Mouse (Mus musculus): ENCODE results near the gene Hebp1. TPM values are rescaled to one million over a fixed set of nuclear protein-coding genes. Genes with fewer than 3 reads are reported as not detected.

The Hebp1 gene
- polyA plus RNA-seq, 1 experiment from 2014 or later = 94.2 TPM

DNA sequence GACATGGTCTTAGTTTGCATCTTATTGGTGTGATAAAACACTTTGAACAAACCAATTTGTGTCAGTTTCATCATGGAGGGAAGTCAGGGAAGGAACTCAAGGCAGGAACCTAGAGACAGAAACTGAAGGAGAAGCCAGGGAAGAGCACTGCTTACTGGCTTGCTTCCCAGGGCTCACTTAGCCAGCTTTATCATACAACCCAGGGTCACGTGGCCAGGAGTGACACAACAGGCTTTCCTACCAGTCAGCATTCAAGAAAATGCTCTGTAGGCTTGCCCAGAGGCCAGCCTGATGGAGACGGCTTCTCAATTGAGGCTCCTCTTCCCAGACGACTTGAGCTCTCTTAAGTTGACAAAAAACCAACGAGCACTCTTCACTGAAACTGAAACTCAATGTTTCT lies 2.9 kb downstream of the Hebp1 start:
- 65% methylated on average over 4 of the region's 4 CpGs for WGBS (ENCODE audit: insufficient replicate concordance)
- ATAC-seq (no peak), DNase-seq (no peak)
- no peak overlapping the region for H3K4me3 ChIP-seq (ENCODE audit: low read depth, low read length)
- no peaks in the 10 kb centered on the region for H3K9me3 ChIP-seq (ENCODE audit: low read length)
- TF ChIP-seq CTCF (IDR thresholded peaks at IDR 0.05; ENCODE audit: low read depth) (no peak), EP300 (IDR thresholded peaks at IDR 0.05; ENCODE audit: low read depth) (no peak)
- H3K27me3 ChIP-seq (ENCODE audit: insufficient read depth, low read length) = no peaks in the 10 kb centered on the region
- peak overlapping the region; percentile 58; the same call in 1 of the 2 replicates for H3K27ac ChIP-seq (ENCODE audit: low read depth)
- peak overlapping the region; percentile 82 for H3K4me2 ChIP-seq (ENCODE audit: low read depth, low read length)
- no peaks in the 10 kb centered on the region for H3K36me3 ChIP-seq (replicated peaks; ENCODE audit: insufficient read depth, low read length)
- no peak overlapping the region for H3K9ac ChIP-seq (replicated peaks)
- H3K4me1 ChIP-seq (ENCODE audit: insufficient read depth) = peaks cover 28% of the 10 kb centered on the region

DNA sequence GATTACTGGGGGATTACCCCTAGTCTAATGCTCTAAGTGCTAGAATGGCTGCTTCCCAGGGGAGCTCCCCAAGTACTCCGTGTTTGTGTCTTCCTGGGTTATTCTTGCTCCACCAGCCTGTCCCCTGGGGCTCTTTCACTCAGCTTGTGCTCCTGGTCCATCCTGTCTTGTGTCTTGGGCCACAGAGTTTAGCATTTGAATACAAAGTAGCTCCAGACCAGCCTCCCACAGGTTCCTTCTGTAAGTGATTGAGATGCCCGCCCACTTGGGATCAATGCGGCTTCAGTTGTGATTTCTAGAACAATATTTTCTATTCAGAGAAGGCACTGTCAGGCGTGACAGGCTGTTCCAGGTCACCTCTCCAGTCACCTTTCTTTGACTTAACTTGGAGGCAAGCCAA lies 4.1 kb downstream of the Hebp1 start:
- H3K27me3 ChIP-seq (ENCODE audit: insufficient read depth, low read length) = no peaks in the 10 kb centered on the region
- H3K9ac ChIP-seq (replicated peaks) = no peak overlapping the region
- no peak for ATAC-seq
- WGBS (ENCODE audit: insufficient replicate concordance) = 62% methylated on average over 4 of the region's 4 CpGs
- no peaks in the 10 kb centered on the region for H3K9me3 ChIP-seq (ENCODE audit: low read length)
- no peaks in the 10 kb centered on the region for H3K36me3 ChIP-seq (replicated peaks; ENCODE audit: insufficient read depth, low read length)
- H3K4me2 ChIP-seq (ENCODE audit: low read depth, low read length) = no peak overlapping the region
- TF ChIP-seq EP300 (IDR thresholded peaks at IDR 0.05; ENCODE audit: low read depth) (no peak), CTCF (IDR thresholded peaks at IDR 0.05; ENCODE audit: low read depth) (no peak)
- no peak overlapping the region for H3K4me3 ChIP-seq (ENCODE audit: low read depth, low read length)
- H3K4me1 ChIP-seq (ENCODE audit: insufficient read depth) = peaks cover 26% of the 10 kb centered on the region
- no peak for DNase-seq
- no peak overlapping the region for H3K27ac ChIP-seq (ENCODE audit: low read depth)

DNA sequence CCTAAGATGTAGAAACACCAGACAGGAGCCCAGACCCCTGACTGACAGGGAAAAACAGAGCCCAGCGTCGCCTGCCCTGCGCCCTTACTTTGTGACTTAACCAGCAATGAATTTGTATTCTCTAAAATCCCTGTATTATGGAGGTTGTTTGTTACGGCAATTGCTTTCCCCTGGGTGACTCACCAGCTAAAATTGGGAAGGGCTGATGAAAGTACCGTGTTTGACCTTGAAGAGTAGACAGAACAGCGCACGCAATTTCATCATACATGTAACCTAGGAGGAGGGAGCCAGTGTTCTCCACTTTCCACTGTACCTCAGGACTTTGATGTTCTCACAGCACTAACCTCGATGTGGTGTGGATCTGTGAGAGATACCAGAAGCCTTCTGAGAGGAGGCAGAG lies 4.8 kb downstream of the Hebp1 start:
- peak overlapping the region; percentile 39 for H3K27ac ChIP-seq (ENCODE audit: low read depth)
- 77% methylated on average over 8 of the region's 8 CpGs for WGBS (ENCODE audit: insufficient replicate concordance)
- no peak overlapping the region for H3K4me2 ChIP-seq (ENCODE audit: low read depth, low read length)
- no peaks in the 10 kb centered on the region for H3K27me3 ChIP-seq (ENCODE audit: insufficient read depth, low read length)
- H3K9me3 ChIP-seq (ENCODE audit: low read length) = no peaks in the 10 kb centered on the region
- no peak for ATAC-seq
- peaks cover 26% of the 10 kb centered on the region for H3K4me1 ChIP-seq (ENCODE audit: insufficient read depth)
- no peak for TF ChIP-seq CTCF (IDR thresholded peaks at IDR 0.05; ENCODE audit: low read depth)
- no peak for TF ChIP-seq EP300 (IDR thresholded peaks at IDR 0.05; ENCODE audit: low read depth)
- H3K9ac ChIP-seq (replicated peaks) = no peak overlapping the region
- no peak for DNase-seq
- H3K36me3 ChIP-seq (replicated peaks; ENCODE audit: insufficient read depth, low read length) = no peaks in the 10 kb centered on the region
- no peak overlapping the region for H3K4me3 ChIP-seq (ENCODE audit: low read depth, low read length)

DNA sequence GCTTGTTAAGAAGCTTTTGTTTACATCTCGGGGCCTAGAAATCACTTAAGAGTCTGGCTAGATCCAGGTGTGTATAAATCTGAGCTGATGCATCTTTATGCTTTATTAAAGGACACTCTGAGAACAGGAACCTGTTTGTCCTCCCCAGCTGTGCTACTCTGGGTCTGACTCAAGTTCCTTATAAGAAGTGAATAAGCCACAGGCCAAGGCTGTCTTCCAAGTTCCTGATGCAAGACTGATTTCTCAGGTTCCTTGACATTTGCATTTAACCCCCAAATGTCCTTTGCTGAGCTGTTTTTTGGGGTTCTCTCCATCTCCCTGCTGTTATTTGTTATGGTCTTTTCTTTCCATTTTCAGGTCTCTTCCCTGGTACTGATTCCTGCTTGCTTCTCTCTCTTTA lies 5.9 kb downstream of the Hebp1 start:
- Histone ChIP-seq H3K4me2 (ENCODE audit: low read depth, low read length) (no peak overlapping the region), H3K9ac (replicated peaks) (no peak overlapping the region), H3K4me1 (ENCODE audit: insufficient read depth) (peaks cover 26% of the 10 kb centered on the region), H3K9me3 (ENCODE audit: low read length) (no peaks in the 10 kb centered on the region), H3K27me3 (ENCODE audit: insufficient read depth, low read length) (no peaks in the 10 kb centered on the region), H3K36me3 (replicated peaks; ENCODE audit: insufficient read depth, low read length) (no peaks in the 10 kb centered on the region), H3K27ac (ENCODE audit: low read depth) (no peak overlapping the region), H3K4me3 (ENCODE audit: low read depth, low read length) (no peak overlapping the region)
- TF ChIP-seq CTCF (IDR thresholded peaks at IDR 0.05; ENCODE audit: low read depth) = no peak
- TF ChIP-seq EP300 (IDR thresholded peaks at IDR 0.05; ENCODE audit: low read depth) = no peak
- no peak for DNase-seq
- WGBS (ENCODE audit: insufficient replicate concordance) = 82% methylated on average over 1 of the region's 1 CpGs
- no peak for ATAC-seq

DNA sequence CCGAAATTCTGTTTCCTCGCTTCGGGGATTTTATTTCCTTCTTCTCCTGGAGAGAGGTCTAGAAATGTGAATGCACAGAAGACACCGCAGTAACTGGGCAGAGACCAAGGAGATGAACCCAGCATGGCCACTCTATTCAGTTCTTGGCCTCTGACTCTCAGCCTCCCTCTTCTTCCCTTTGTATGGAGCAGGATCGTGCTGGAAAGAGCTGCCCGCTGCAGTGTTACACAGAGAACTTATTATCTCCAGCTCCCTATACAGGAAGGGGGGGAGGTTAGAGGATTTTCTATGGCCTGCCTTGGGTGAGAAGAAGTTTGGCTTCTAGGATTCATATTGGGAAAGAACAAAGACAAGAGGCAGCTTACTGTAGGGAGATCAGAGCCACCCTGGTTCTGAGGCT lies 7.7 kb downstream of the Hebp1 start:
- H3K27ac ChIP-seq (ENCODE audit: low read depth) = no peak overlapping the region
- H3K4me3 ChIP-seq (ENCODE audit: low read depth, low read length) = no peak overlapping the region
- H3K9me3 ChIP-seq (ENCODE audit: low read length) = no peaks in the 10 kb centered on the region
- ATAC-seq = no peak
- no peaks in the 10 kb centered on the region for H3K27me3 ChIP-seq (ENCODE audit: insufficient read depth, low read length)
- H3K4me1 ChIP-seq (ENCODE audit: insufficient read depth) = peaks cover 20% of the 10 kb centered on the region
- no peak for DNase-seq
- WGBS (ENCODE audit: insufficient replicate concordance) = 73% methylated on average over 6 of the region's 6 CpGs
- no peak for TF ChIP-seq EP300 (IDR thresholded peaks at IDR 0.05; ENCODE audit: low read depth)
- TF ChIP-seq CTCF (IDR thresholded peaks at IDR 0.05; ENCODE audit: low read depth) = no peak
- no peak overlapping the region for H3K4me2 ChIP-seq (ENCODE audit: low read depth, low read length)
- H3K9ac ChIP-seq (replicated peaks) = no peak overlapping the region
- no peaks in the 10 kb centered on the region for H3K36me3 ChIP-seq (replicated peaks; ENCODE audit: insufficient read depth, low read length)

DNA sequence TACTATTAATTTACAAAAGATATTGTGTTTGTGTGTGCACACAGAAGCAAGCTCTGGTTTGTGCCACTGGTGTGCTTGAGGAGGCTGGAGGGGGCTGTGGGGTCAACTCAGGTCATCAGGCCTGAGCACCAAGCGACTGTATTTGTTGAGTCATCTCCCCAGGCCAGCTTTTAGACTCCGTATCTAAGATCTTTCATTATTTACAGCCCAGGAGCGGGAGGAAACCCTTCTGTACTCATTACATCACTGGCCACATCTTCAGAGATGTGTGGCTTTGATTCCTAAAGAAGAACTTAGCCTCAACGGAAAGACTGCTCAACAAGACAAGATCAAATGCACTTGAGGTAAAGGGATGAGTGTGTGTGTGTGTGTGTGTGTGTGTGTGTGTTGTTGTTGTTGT lies 9.2 kb downstream of the Hebp1 start:
- Histone ChIP-seq H3K27me3 (ENCODE audit: insufficient read depth, low read length) (no peaks in the 10 kb centered on the region), H3K4me2 (ENCODE audit: low read depth, low read length) (no peak overlapping the region), H3K9me3 (ENCODE audit: low read length) (no peaks in the 10 kb centered on the region), H3K4me1 (ENCODE audit: insufficient read depth) (peaks cover 11% of the 10 kb centered on the region), H3K27ac (ENCODE audit: low read depth) (no peak overlapping the region), H3K36me3 (replicated peaks; ENCODE audit: insufficient read depth, low read length) (no peaks in the 10 kb centered on the region), H3K4me3 (ENCODE audit: low read depth, low read length) (no peak overlapping the region), H3K9ac (replicated peaks) (no peak overlapping the region)
- WGBS (ENCODE audit: insufficient replicate concordance) = 39% methylated on average over 4 of the region's 4 CpGs
- ATAC-seq = no peak
- no peak for TF ChIP-seq CTCF (IDR thresholded peaks at IDR 0.05; ENCODE audit: low read depth)
- TF ChIP-seq EP300 (IDR thresholded peaks at IDR 0.05; ENCODE audit: low read depth) = no peak
- DNase-seq = no peak
